Mouse (Mus musculus): ENCODE measurements around the gene Sparc.

Gene Sparc

DNA sequence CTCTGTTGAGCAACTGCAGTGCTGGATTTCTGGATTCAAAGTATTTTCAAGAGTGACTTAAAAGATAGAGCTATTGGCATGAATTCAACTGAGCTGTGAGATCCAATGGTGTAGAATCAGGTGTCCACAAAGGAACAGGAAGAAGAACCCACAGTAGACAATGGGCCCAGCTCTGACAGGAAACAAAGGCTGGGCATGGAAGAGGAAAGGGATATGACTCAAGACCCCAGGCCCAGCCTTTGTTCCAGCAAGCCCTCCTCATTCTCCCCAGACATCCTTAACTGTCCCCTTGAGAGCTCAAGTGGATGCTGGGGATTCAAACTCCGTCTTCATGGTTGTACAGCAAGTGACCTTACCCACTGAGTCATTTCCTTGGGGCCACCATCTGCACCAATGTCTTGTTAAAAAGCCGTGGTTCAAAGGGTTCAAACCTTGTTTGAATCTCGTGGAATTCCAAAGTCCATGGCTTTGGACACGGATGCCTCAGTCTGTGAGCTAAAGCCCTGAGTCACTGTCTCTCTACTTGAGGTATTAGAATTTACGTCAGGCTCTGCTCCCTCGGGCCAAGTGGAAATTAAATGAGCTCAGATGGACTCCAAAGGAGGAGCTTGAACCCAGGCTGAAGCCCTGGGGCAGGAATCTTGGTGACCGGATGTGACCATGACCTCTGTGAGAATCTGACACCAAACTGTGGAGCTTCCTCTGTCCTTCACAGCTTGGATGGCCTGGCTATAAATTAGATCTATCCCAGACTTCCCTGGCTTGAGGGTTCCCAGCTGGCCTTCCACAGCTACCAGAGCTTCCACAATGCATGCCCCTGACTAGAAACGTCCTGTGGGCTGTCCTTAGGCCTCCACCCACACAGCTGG, 17.1 kb downstream of the Sparc start:
- DNase-seq (ENCODE audit: low spot score): no peak

DNA sequence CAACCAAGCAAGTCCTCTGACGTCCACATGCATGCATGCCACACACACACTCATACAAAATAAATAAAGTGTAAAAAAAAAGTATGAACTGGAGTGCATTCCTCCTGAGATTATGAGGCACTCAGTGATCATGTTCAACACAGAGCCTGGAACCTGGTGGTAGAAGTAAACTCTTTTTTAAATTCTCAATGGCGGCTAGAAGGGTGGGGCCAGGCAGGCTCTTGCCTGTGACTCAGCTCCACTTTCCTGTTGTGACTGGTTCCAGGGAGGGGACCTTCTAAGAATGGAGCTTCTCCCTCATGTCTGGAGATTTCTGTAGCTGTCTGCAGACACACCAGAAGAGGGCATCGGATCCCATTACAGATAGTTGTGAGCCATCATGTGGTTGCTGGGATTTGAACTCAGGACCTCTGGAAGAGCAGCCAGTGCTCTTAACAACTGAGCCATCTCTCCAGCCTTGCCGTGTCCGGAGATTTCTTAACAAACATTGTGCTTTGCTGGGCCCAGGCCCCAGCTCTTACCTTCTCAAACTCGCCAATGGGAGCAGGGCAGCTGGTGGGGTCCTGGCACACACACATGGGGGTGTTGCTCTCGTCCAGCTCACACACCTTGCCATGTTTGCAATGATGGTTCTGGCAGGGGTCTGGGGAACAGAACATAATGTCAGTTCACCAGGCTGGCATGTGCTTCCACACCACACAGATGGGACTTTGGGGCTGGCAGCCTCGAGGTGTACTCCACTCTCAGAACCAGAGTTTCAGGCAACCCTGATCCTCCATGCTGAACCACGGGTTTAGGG, 18.1 kb downstream of the Sparc start:
- DNase-seq (ENCODE audit: low spot score): no peak

DNA sequence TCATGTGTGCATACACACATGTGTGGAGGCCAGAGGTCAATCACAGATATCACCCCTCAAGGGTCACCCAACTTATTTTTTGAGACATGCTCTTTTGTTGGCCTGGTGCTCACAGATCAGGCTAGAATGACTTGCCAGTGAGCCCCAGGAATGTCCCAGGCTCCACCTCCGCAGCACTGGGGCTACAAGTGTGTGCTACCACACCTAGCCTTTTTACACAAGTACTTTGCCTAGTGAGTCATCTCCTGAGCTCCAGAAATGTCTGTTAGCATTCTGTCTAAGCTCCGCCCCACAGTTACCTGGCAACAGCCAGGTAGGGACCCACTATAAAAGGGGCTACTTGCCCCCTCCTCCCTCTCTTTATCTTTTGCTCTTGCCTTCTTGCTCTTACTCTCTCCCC, 22.1 kb downstream of the Sparc start:
- no peak for DNase-seq (ENCODE audit: low spot score)

DNA sequence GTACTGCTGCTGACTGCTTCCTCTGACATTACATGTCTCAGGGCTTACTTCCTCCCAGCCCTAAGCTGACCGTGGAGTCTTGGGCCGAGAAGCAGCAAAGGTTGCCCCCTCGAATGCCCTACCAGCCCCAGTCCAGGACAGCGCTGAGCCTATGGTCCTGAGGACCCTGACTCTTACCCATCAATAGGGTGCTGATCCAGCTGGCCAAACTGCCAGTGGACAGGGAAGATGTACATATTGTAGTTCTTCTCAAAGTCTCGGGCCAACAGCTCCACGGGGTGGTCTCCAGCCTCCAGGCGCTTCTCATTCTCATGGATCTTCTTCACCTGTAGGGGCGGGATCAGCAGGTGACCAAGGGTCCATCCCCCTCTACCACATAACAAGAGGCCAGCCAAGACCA, 24.6 kb downstream of the Sparc start:
- no peak for DNase-seq (ENCODE audit: low spot score)

DNA sequence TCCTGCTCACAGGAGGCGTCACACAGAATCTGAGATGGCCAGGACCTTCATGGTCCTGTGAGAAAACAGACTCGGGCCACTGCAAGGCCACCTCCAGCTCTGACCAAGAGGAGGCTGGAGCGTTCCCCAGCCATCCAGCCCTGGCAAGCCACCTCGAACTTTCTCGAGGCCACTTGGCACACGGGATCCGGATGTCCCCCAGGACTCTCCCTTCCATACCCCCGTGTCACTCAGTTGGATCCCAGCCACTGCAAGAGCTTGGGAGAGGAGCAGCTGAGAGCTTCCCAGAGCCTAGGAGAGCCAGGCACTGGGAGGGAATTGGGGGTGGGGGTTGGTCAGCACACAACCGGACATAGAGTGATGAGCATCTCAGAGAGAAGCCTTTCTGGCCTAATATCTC, 25.5 kb downstream of the Sparc start:
- DNase-seq (ENCODE audit: low spot score): peak; percentile 30

DNA sequence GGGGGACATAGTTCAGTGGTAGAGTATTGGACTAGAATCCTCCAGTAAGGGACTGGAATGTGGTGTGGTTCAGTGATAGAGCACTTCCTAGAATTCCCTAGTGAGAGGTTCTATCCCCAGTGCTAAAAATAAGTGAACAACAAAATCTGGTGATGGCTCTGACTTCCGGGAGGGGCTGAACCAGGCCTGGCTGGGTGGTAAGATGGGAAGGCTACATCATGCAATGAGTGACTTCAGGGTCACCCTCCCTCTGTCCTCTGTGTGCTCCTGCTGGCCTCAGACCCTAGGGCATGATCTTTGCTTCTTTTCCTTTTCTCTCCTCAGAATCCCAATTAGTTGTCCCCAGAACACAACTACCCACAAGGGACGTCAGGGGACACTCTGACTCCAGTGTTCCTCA, 25.9 kb downstream of the Sparc start:
- no peak for DNase-seq (ENCODE audit: low spot score)

DNA sequence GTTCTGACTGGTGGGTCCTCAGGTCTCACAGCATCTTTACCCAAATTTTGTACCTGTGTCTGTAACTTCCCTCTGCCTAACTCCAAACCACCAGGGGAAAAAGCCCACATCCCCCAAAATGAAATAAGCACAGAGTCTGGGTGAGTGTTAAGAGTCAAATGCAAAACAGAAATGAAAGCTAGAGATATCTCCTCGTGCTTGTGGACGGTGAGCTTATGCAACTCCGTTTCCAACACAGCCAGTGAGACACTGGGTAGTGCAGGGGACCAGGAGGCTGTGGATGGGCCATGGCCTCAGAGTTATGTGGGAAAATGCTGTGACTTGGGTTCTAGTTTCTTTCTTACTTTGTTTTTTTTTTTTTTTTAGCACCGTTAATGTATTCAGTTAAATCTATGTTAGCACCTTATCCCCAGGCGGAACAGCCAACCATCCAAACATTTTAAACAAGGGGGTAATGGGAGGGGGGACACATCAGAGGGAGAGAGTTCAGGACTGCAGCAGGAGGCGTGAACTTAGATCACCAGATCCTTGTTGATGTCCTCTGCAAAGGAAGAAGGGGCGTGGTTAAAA, 27.8 kb downstream of the Sparc start:
- DNase-seq (ENCODE audit: low spot score): no peak

DNA sequence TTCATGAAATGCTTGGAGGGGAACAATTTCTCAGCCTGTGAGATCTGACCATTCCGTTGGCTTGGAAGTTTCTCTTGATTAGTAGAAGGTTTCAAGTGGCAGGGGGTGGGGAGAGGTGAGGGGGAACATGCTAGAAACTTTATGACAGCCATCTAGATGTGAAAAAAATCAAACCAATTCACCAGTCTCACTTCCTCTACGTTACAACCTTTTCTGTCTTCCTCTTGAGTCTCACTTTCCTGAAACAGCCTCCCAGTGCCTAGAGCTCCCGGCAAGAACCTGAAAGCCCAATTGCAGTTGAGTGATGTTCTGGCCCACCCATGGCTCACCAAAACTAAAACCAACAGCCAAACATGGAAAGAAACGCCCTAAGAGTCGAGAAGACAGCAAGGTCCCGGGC, 28.4 kb downstream of the Sparc start:
- DNase-seq (ENCODE audit: low spot score): no peak

DNA sequence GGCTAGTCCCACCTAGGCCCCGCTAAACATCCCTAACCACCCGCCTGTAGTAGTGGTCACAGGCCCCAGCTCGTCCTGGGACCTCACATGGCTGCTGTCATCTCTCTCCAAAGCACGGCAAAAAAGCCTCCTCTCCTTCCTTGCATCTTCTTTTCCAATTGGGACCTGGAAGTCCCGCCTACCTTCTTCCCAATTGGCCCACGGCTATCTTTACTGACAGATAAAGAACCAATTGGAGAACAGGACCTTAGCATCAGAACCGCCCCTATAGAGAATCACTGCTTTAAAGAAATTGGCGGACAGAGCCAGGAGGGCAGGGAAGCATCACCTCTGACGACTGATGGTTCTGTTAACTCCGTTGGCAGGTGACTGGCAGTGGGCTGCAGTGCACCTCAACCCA, 30.5 kb downstream of the Sparc start:
- no peak for DNase-seq (ENCODE audit: low spot score)

DNA sequence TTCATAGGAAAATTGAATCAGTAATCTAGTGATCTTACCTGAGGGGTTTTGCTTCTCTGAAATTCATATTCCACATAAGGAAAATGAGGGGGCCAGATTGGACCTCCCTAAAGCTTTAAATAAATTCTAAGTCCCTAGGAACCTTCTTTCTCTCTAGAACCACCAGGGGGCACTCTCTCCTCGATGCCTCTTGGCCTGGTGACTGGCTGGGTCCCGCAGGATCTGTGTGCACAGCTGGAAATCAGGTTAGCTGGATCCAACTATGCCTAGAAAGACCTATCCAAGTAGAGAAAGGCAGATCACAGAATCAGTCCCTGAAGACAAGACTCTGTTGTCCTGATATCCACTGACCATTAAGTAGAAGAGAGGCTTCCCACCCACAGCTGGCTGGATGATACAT, 33.2 kb downstream of the Sparc start:
- peak; percentile 51 for DNase-seq (ENCODE audit: low spot score)

DNA sequence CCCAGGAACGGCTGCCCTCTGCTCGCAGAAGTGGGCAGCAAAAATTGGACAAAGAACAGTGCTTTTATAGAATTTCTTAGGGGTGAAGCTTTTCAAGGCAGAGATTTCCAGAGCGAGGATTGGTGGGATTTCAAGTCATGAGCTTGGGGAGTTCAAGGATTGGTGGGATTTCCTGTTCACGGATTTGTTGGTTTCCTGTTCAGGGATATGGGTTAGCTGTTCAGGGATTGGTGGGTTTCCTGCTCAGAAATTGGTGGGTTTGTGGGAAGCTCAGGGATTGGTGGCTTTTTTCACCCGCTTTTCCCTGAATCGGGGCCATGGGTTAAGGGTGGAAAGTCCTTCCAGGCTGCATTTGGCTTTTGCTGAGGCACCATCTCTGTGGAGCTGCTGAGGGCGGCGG, 35.4 kb downstream of the Sparc start:
- DNase-seq (ENCODE audit: low spot score): no peak

DNA sequence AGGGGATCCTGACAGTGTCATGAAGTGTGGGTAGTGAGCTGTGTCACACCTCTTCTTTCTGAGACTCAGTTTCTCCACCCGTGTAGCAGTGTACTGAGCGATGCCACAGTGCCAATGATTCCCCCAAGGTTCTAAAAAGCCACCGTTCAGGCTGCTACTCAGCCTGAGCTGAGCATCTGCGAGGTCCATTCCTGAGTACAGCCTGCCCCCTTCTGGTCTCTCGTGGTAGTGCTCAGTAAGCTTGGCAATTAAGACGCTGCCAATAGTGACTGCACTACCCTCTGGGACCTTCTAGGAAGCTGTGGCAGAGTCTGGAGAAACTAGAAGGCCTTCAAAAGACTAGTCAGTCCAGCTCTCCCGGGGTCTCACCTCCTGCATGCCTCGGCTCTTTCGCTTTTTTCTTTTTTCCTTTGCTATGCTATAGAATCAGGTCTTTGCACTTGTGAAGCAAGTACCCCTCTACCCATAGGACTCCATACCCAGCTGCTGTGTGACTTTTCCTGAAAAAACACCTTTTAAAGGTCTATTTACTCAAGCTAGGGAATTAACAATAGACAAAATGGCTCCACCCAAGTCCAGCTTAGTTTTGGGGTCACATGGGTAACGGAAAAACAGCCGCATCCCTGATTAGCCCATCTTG, 36.4 kb downstream of the Sparc start:
- peak; percentile 82 for DNase-seq (ENCODE audit: low spot score)

DNA sequence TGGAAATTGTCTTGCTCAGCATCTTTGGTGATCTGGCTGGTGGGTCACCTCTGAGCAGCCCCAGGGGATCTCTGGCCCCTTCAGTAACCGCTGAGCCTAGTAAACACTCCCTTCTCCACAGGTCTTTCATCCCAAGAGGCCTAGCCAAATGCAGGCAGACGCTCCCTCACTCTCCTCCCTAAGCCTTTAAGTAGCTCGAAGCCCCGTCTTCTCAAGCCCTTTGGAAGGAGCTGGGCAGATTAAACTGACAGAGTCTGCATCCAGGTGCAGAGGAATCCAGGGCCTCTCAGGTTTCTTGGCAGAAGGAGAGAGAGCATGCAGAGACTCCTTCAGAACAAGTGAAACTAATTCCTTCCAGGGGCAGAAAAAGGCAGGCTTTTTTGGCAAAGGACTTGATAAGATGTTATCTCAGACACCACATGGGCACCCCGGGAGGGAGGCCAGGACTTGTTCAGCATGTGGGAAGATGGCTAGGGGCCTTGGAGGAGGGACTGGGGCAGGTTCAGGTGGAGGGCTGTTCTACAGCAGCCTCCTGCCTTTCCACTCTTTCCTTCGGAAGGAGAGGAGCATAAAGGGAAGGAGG, 39.4 kb downstream of the Sparc start:
- DNase-seq (ENCODE audit: low spot score): no peak

DNA sequence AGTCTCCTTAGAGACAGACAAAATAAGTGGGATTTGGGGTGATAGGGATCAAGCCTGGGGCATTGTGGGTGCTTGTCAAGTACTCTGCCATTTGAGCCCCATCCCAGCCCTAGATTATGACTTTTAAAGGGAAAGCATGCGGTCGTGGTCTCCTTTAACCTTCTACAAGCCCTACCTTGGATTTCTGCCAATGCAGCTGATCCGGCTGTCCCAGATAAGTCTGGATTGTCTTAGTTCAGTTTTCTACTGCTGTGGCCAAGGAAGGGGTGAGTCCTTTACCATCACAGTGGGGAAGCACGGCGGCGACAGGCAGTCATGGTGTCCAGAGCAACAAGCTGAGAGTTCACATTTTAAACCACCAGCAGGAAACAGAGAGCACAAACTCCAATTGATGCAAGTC, 42.1 kb downstream of the Sparc start:
- DNase-seq (ENCODE audit: low spot score): no peak

DNA sequence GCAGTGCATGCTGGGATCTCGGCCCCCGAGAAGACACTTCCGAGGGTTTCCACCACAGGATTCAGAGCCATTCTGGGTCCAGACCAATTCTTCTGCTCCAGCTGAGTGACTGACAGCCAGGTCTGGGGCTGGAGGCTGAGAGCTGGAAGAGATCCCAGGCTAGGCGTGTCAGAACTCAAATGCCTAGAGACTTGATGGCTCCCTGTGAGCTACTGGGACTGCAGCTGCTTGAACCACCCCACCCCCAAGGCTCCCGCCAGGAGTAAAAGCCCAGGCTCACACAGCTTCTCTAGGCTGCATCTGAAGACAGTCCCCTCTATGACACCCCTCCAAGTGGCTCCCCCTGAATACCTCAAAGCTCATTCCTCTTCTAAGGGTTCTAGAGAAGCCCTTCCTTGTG, 44.6 kb downstream of the Sparc start:
- peak; percentile 43 for DNase-seq (ENCODE audit: low spot score)

DNA sequence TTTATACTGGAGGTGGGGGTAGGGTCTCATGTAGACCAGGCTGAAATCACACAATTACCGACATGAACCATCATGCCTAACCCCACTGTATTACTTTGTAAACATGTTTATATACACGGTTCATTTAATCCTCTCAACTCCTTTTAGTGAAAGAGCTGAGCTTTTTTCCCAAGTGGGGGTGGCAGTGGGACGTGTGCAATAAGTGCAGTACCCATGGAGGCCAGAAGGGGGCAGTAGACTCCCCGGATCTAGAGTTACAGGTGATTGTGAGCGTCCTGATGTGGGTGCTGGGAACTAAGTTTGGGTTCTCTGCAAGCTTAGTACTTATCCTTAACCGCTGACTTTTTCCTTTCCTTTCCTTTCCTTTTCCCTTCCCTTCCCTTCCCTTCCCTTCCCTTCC, 49.1 kb downstream of the Sparc start:
- DNase-seq (ENCODE audit: low spot score): no peak

DNA sequence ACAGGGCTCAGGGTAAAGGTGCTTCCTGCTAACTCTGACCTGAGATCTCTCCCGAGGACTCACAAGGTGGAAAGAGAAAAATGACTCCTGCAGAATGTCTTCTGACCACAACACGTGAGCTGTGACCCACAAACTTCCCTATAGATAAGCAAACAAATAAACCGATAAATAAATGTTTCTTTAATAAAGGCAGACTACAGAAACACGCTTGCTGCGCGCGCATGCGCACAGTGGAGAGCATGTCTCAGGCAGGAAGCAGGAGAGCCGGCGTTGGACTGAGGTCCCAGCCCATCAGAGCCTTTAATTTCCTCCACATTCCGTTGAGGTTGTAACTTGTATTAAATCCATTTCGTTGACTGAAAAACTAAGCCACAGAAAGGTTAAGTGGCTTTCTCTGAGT, 49.6 kb downstream of the Sparc start:
- no peak for DNase-seq (ENCODE audit: low spot score)

DNA sequence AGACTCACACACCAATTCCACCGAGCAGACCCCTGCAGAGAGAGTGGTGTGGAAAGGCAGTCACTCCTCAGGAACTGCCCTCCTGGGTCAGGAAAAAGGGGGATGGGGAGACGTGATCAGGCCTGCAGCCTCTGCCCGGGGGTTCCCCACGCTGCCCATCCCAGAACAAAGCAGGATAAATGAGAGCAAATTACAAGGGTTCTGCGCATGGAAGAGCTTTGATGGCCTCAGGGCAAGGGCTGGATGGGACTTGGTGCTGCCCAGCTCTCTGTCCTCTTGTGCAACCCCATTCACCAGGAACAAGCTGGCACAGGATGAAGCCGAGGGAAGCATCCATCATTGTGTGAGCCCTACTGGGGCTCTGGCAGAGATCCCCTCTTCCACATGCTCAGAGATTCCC, 51.0 kb downstream of the Sparc start:
- DNase-seq (ENCODE audit: low spot score): no peak

DNA sequence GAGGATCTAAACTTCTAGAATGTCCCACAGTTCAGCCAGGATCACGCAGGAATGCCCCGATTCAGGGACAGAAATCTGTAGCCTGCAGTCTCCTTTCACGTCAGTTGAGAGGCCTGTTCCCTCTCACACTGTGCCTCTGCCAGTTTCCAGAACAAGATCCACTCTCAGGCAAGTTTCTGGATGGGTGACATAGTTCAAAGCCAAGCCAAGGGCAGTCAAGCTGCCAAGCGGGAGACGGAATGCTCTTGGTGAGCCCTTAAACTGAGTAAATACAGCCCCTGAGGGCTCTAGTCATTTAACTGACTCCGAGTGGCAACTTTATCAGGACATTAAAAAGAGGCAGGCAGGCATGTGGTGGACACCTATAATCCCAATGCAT, 53.9 kb downstream of the Sparc start:
- no peak for DNase-seq (ENCODE audit: low spot score)

DNA sequence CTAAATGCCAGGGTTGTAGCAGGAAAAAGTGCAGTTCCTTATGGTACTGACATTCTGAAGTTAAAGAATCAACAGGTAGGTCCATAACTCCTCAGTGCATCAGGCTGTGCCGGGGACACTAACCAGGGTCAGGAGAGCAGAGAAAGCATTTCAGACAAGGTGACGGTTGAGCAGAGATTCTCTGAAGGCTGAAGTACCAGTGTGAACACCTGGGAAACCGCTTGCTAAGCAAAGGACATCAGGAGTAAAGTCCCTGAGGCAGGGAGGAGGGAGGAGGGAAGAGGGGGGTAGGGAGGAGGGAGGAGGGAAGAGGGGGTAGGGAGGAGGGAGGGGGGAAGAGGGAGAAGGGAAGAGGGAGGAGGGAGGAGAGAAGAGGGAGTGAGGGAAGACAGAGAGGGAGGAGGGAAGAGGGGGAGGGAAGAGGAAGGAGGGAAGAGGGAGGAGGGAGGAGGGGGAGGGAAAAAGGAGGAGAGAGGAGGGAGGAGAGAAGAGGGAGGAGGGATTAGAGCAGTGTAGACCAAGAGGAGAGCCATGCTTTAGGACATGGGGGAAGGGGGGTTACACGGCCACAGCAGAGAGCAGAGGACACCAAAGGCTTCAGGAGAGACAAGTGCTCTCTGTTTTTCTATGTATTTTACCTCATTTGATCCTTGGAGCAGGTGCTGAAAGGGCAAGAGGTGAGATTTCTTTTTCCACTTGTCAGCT, 54.4 kb downstream of the Sparc start:
- DNase-seq (ENCODE audit: low spot score): no peak

DNA sequence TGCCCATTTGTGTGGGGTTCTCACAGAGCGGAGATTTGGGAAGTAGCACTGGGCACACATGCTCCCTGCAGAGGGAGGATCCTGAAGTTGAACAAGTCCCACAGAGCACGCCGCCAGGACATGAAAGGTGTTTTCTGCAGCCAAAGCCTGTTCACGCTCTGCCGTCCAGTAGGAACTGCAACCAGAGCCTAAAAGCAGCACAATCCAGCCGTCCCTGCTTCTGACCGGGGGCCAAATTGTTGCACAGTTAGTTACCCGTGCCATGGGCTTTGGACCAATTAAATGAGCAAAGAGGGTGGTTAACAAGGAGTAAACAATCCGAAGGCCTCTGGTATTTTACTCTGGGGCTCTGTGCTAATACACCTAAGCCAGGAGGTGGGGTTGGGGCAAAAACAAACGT, 55.2 kb downstream of the Sparc start:
- no peak for DNase-seq (ENCODE audit: low spot score)

DNA sequence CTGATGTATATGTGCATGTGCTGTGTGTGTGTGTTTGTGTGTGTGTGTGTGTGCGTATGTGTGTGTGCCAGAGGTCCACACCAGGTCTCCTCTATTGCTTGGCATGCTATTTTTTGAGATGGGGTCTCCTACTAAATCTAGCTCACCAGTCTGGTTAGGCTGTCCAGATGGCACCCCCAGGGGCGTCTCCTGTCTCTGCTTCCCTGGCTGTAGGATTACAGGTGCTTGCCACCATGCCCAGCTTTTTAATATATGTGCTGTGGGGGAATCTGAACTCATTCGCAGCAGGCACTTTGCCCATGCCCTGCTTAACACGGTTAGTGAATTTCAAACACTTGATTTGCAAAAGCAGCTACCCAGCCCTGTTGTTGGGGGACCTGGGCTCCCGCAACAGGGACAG, 57.1 kb downstream of the Sparc start:
- DNase-seq (ENCODE audit: low spot score): no peak
